Mouse (Mus musculus): ENCODE measurements around the gene Ubr4. TPM values are rescaled to one million over a fixed set of nuclear protein-coding genes. Genes with fewer than 3 reads are reported as not detected.
A peak's percentile ranks its signal among the peaks of the same experiment; 100 is the strongest.
"Not testable (repeated sequence)": the region's sequence is repeated elsewhere in the genome, so short reads cannot be mapped to it uniquely, and the experiment has no call there.

Ubr4 gene
- total RNA-seq, 2 experiments from 2014 or later, result 87.4 to 98.3 TPM

- no peak for DNase-seq (ENCODE audit: low spot score)
- intact Hi-C loops (cut with DNase I), result no loop called here
Measured at GRCm38 (mm10) chr4:139343718-139344117, 8.7 kb upstream of the Ubr4 start.

DNA sequence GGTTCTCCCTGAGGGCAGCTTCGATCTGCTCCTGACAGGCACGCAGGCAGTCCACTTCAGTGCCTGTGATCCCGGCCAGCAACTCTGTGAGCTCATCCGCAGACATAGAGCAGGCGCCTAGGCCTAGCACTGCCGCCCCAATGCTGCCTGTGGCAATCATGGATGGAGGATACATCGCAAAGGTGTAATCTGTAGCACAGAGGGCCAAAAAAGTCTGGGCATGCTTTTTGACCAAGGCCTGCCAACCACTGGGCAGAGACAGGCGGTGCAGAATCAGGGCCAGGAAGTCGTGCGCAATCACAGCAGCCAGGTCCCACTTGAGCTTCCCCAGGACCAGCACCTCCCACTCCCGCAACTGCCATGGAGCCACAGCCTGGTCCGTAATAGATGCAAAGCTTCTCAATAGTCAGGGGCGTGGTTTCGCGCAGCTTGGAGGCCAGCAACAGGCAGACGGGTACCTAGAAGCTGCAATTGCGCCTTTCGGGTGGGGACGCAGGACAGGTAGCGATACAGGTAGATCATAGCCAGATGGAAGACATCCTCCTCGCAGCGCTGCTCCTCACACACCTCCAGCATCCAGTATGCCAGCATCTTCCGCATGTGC lies 6.9 kb upstream of the Ubr4 start:
- intact Hi-C loops (cut with DNase I), result no loop called here
- no peak for DNase-seq (ENCODE audit: low spot score)

- intact Hi-C loops (cut with DNase I), result loop anchor here (5.0 kb wide), 1 partner anchor 41 kb away; the partner anchor contains the start of genes Akr7a5 and Pqlc2
- no peak for DNase-seq (ENCODE audit: low spot score)
Measured at GRCm38 (mm10) chr4:139352832-139353231, 423 bp downstream of the Ubr4 start.

DNA sequence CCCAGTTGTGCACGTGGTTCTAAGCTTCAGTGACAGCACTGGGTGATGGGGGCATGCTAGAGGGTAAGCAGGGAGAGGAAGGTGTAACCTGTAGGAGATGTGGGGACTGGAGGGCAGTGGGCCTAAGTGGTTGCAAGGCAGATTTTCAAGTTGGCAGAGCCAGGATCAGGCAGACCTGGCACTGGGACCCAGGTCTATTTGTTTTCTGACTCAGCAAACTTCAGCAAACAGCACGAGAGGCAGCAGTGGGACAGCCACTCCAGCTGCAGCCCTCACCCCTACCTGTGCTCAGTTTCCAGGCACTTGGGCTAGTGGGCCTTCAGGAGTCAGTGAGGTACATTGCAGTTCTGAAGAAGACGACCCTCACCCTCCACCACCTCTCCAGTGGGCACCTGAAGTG lies 4.8 kb downstream of the Ubr4 start:
- intact Hi-C loops (cut with DNase I), result no loop called here
- no peak for DNase-seq (ENCODE audit: low spot score)

DNA sequence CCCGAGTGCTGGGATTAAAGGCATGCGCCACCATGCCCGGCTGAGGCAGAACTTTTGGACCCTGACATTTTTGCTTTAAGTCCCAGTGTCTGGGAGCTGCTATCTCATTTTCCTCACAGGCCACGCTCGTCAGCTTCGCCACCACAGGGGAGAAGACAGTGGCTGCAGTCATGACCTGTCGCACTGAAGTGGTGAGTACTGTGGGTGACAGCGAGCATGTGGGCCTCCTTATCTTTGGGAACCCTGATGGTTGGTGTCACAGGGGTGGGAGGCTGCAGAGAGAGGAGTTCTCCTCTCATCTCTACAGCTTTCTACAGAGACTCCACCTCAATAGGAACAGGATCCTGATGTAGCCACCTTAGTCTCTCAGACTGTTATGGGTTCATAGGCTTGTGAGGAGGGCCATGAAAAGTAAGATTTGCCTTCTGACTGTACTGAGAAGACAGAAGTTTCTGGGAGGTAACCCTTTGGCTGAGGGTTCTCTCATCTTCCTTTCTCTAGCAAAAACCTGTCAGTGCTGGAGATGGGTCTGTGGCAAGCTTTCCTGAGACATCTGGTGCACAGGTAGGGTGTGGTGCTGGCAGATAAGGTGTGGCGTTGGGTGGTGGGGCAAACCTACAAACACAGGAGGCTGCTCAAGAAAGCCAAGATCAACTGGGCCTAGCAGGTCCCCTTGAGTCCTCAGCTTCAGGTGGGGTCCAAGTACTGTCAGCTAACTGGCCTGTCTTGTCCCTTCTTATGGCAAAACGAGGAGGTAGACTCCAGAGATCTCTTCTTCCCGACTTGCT lies 8.5 kb downstream of the Ubr4 start:
- intact Hi-C loops (cut with DNase I), result no loop called here
- no peak for DNase-seq (ENCODE audit: low spot score)

GRCm38 (mm10) chr4:139367336-139367735 lies 14.9 kb downstream of the Ubr4 start:
- DNase-seq (ENCODE audit: low spot score), result no peak
- intact Hi-C loops (cut with DNase I), result no loop called here

DNA sequence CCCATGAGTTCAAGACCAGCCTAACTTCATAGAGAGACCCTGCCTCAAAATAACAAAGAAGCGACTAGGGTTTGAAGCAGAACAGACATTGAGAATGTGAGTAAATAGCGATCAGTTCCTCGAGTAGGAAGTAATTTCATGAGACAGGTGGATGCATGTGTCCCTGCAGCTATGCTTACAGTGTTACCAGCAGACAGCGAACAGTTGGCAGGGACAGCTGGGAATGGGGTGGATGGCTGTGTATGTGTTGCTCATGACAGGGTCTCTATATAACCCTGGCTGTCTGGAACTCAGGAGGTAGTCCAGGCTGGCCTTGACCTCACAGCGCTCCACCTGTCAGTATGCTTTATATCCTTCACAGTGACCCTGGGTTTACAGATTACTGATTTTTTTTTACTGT lies 15.6 kb downstream of the Ubr4 start:
- DNase-seq (ENCODE audit: low spot score), result no peak
- intact Hi-C loops (cut with DNase I), result no loop called here

DNA sequence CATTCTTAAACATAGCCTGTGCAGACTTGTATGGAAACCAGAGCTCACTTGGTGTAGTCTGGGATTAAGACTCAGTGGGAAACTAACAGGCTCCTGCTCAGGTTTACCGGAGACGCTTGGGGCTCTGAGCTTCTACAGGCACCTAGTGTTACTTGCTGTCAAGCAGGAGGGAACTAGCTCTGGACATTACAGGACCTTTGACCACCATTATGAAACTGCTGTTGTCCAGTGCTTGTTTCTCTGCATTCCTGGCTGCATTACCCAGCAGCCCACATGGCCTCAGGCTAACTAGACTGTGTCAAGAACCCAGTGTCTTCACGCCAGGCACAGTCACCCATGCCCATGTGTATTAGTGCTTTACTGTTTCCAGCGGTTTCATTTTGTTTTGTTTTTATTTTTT lies 20.7 kb downstream of the Ubr4 start:
- DNase-seq (ENCODE audit: low spot score), result no peak
- intact Hi-C loops (cut with DNase I), result no loop called here

DNA sequence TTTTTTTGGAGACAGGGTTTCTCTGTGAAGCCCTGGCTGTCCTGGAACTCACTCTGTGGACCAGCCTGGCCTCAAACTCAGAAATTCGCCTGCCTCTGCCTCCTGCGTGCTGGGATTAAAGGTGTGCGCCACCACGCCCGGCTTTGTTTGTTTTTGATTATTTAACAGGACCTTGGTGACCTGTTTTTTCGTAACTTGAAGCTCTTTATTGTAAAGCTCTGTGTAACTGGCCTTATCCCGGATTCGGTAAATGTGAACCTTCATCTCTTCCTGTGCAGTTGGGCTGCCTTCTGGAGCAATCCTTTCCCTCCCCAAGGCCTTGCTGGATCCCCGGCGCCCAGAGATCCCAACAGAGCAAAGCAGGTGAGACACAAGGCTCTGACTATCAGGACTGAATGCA lies 21.1 kb downstream of the Ubr4 start:
- intact Hi-C loops (cut with DNase I), result no loop called here
- DNase-seq (ENCODE audit: low spot score), result no peak

DNA sequence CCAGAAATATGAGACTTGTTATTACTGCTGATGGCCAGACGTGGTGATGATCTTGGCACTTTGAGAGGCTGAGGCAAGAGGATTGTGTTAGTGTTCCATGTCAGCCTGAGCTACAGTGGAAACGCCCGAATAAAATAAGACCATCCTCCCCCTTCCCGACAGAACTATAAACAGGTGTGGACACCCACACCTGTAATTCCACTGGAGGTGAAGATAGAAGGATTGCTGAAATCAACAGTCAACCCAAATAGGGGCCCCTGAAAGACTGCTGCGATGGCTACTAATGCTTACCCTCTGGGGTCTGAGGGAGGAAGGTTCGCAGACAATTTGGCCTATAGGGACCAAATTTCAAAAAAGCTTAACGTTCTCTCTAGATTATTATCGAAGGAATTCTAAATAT lies 27.3 kb downstream of the Ubr4 start:
- intact Hi-C loops (cut with DNase I), result loop anchor here (2.0 kb wide), 1 partner anchor 25 kb away; no protein-coding TSS in a partner anchor
- DNase-seq (ENCODE audit: low spot score), result no peak

GRCm38 (mm10) chr4:139380207-139380748 lies 27.9 kb downstream of the Ubr4 start:
- DNase-seq (ENCODE audit: low spot score), result peak; percentile 99
- intact Hi-C loops (cut with DNase I), result no loop called here

- intact Hi-C loops (cut with DNase I), result no loop called here
- no peak for DNase-seq (ENCODE audit: low spot score)
Measured at GRCm38 (mm10) chr4:139380775-139381451, 28.5 kb downstream of the Ubr4 start.

DNA sequence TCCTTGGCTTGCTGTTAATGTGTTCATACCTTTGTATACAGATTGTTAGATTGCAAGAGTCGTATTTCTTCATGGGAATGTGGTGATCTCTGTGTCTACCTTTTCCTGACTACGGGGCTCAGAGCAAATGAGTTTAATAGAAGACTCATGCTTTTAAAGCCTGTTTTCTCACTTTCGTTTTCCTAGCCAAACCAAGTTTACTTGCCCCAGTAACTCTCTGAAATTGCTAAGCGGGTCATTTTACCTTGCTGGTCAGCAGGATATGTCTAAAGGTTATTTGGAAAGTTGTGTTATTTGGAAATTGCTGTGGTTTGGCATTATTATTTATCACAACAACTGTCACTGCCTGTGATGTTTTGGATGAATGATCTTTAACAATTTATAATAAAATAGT lies 29.0 kb downstream of the Ubr4 start:
- intact Hi-C loops (cut with DNase I), result no loop called here

DNA sequence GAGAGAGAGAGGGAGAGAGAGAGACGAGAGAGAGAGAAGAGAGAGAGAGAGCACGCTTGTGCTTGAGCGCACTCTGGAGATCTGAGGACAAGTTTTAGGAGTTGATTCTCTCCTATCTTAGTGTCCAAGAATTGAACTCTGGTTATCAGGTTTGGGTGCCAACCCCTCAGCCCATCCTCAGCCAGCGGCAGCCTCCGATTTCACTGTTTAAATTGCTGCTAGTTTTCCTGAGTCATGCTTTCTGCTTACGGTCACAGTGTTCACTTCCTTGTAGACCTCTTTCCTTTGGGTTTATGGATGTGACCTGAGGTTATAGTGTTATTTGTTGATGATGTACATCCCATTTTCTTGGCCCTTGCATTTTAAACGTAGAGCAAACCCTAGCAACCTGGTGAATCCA lies 29.8 kb downstream of the Ubr4 start:
- no peak for DNase-seq (ENCODE audit: low spot score)
- intact Hi-C loops (cut with DNase I), result no loop called here

More for the DNA sequence above, 29.0 kb downstream of the Ubr4 start:
- DNase-seq (ENCODE audit: low spot score), result no peak

DNA sequence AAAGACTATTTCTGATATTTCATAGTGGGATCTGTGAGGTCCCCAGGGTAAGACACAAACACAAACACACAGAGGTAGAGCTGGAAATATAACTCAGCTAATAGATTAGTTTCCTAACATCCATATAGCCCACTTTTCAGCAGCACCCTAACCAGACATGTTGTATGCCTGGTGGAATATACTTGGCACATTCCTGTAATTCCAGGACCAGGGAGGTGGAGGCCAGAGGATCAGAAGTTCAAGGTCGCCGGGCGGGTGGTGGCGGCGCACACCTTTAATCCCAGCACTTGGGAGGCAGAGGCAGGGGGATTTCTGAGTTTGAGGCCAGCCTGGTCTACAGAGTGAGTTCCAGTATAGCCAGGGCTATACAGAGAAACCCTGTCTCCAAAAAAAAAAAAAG lies 33.4 kb downstream of the Ubr4 start:
- DNase-seq (ENCODE audit: low spot score); intact Hi-C loops (cut with DNase I): not testable (repeated sequence)

DNA sequence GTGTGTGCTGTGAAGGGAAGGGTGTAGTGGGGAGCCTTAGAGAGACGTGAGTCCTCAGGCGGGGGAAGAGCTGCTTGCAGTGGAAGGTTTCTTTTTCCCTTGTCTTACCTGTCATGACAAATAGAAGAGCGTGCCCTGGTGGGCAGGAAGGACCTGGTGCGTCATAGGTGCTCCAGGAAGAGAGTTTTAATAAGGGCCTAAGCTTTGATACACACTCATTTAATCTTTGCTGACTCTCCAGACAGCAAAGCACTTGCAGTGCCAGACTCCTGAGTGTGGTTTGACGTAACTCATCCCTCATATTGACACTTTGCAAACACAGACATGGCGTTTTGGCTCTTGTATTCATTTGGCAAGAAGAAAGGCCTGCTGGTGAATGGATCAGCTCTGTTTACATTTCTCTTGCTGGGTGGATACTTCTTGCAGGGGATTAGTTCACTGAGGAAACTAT lies 34.5 kb downstream of the Ubr4 start:
- intact Hi-C loops (cut with DNase I), result no loop called here
- DNase-seq (ENCODE audit: low spot score), result peak; percentile 4

DNA sequence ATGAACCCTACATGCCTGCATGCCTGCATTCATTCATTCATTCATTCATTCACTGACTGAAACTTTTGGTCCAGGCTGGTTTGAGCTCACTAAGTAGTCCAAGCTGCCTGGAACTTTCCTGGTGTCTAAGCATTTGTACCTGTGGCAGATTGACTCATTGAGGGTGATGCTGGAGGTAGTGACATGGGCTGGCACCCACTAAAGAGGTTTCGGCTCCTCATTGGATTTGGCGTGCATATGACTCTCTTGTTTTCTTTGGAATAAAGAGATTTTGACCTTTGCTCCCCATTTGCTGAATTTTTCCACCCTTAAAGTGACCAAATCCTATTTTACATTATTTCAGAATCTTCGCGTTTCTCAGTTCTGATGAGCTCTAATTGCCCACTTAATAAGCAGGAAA lies 37.1 kb downstream of the Ubr4 start:
- intact Hi-C loops (cut with DNase I), result no loop called here
- no peak for DNase-seq (ENCODE audit: low spot score)

- intact Hi-C loops (cut with DNase I), result no loop called here
- DNase-seq (ENCODE audit: low spot score), result no peak
Measured at GRCm38 (mm10) chr4:139395431-139395830, 43.0 kb downstream of the Ubr4 start.

DNA sequence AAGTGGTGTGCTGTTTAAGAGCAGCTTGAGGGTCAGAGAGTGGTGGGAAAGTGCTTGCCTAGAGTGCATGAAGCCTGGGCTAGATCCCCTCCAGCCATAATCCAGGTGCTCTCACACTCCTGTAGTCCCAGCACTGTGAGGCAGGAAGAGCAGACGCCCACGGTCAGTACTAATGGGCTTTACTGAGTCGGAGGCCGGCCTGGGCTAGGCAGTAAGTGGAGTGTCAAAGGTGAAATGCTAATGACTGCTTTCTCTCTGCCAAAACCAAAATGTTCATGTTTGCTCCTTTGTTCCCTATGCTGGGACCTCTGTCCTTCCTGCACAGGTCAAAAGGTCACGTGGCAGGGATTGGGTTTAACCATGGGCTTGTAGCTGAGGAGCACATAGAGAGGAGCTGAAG lies 48.1 kb downstream of the Ubr4 start:
- DNase-seq (ENCODE audit: low spot score), result no peak
- intact Hi-C loops (cut with DNase I), result no loop called here

GRCm38 (mm10) chr4:139403214-139403613 lies 50.8 kb downstream of the Ubr4 start:
- intact Hi-C loops (cut with DNase I), result no loop called here
- DNase-seq (ENCODE audit: low spot score), result no peak

GRCm38 (mm10) chr4:139411351-139411750 lies 58.9 kb downstream of the Ubr4 start:
- intact Hi-C loops (cut with DNase I), result no loop called here
- no peak for DNase-seq (ENCODE audit: low spot score)
